Mouse (Mus musculus) liver, embryonic 15.5 days (tissue): ENCODE data around the gene Fam189a1. TPM values are rescaled to one million over a fixed set of nuclear protein-coding genes. Genes with fewer than 3 reads are reported as not detected.

Experiments used
- ATAC-seq: fragments of 200-750 bp; cut with Nextera tagmentation; 2 replicates; pipeline ENCODE4 v1.8.0; 2017; ENCODE audit warnings: moderate number of reproducible peaks, mild to moderate bottlenecking, moderate library complexity; ENCODE audit not compliant: insufficient read depth
- H3K27ac ChIP-seq: fragments of 300-500 bp; sonication (generic); replicated peaks from 2 replicates; pipeline ENCODE4 v1.5.1; 2015; ENCODE audit warnings: mild to moderate bottlenecking, inconsistent platforms
- H3K27me3 ChIP-seq: fragments of 300-500 bp; sonication (generic); 2 replicates; pipeline ENCODE4 v1.6.1; 2015; ENCODE audit warnings: mild to moderate bottlenecking, inconsistent platforms
- H3K36me3 ChIP-seq: fragments of 300-500 bp; sonication (generic); replicated peaks from 2 replicates; pipeline ENCODE4 v1.6.1; 2015; ENCODE audit warnings: moderate library complexity, mild to moderate bottlenecking, inconsistent platforms
- H3K4me1 ChIP-seq: fragments of 300-500 bp; sonication (generic); replicated peaks from 2 replicates; pipeline ENCODE4 v1.6.1; 2015; ENCODE audit warnings: inconsistent platforms
- H3K4me2 ChIP-seq: fragments of 300-500 bp; sonication (generic); 2 replicates; pipeline ENCODE4 v1.6.1; 2015; ENCODE audit warnings: moderate library complexity, mild to moderate bottlenecking, inconsistent platforms
- H3K4me3 ChIP-seq: fragments of 300-500 bp; sonication (generic); replicated peaks from 2 replicates; pipeline ENCODE4 v1.5.1; 2015; ENCODE audit warnings: mild to moderate bottlenecking, inconsistent platforms
- H3K9ac ChIP-seq: fragments of 300-500 bp; sonication (generic); 2 replicates; pipeline ENCODE4 v1.6.1; 2015; ENCODE audit warnings: moderate library complexity, mild to moderate bottlenecking, inconsistent platforms
- H3K9me3 ChIP-seq: fragments of 300-500 bp; sonication (generic); replicated peaks from 2 replicates; pipeline ENCODE4 v1.6.1; 2016; ENCODE audit warnings: inconsistent platforms
- WGBS: fragments of 180-500 bp; shearing (Covaris S2); methylation state at CpG from one replicate; pipeline ENCODE4 v1.1.7; 2015; ENCODE audit warnings: mixed read lengths; ENCODE audit not compliant: insufficient replicate concordance; 5-methylcytosine and 5-hydroxymethylcytosine counted together
- polyA plus RNA-seq: library from polyadenylated mRNA; unstranded; fragments of >200 nt; fragmentation: Nextera tagmentation; extraction: Ambion mirVana; gene quantifications from 2 replicates; pipeline ENCODE4 v1.2.1, GENCODE M21; 2015

The Fam189a1 gene
- polyA plus RNA-seq, 1 experiment from 2014 or later = not detected

DNA sequence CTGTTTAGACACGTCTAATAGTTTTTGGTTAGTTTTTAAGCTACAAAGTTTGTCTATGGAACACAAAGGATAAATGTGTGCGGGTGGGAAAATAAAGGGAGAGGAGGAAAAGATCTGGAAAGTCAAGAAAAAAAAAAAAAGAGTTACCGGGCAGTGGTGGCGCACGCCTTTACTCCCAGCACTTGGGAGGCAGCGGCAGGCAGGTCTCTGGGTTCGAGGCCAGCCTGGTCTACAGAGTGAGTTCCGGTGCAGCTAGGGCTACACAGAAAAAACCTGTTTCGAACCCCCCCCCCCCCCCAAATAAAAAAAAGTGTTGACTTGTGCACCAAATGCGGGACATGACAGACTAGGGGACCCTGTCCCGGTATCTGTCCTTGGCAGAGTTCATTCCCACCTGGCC is 283.1 kb downstream of the Fam189a1 start:
- no peak overlapping the region for H3K27ac ChIP-seq
- peaks cover 24% of the 10 kb centered on the region for H3K4me1 ChIP-seq
- H3K9me3 ChIP-seq = no peaks in the 10 kb centered on the region
- no peaks in the 10 kb centered on the region for H3K36me3 ChIP-seq
- no peak for ATAC-seq
- peak overlapping the region; percentile 89; the same call in 1 of the 2 replicates for H3K9ac ChIP-seq
- H3K4me2 ChIP-seq = peak overlapping the region; percentile 82
- peak overlapping the region; percentile 91 for H3K4me3 ChIP-seq
- H3K27me3 ChIP-seq = no peaks in the 10 kb centered on the region
- WGBS = 34% methylated on average over 11 of the region's 11 CpGs

DNA sequence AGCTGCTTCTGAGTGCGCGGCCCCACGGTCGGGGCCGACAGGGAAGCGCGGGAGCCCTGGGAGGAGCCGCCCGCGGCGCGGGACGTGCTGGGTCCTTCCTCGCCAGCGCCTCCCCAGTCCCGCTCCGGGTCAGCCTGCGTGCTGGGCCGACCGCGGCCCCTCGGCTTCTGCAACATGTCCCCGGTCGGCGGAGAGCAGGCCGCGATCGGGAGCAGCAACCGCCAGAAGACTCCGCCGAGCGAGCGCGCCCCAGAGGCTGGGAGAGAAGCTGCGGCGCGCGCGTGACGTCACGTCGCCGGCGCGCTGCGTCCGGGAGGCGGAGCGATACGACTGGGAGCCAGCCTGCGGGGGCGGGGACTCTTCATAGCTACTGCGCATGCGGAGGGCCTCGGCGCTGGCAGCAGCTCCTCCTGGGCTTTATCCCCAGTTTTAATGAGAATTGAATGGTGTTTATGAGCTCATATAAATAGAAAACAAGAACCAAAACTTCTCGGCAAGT is 283.6 kb downstream of the Fam189a1 start, which contains the start of gene Nsmce3:
Gene Nsmce3, minus strand, starts transcription at position 255 of the 499 bp plus-strand sequence.
- H3K4me3 ChIP-seq = peak within 1 kb of the TSS; percentile 91
- H3K9ac ChIP-seq = peak within 1 kb of the TSS; percentile 89
- peak within 1 kb of the TSS; percentile 82 for H3K4me2 ChIP-seq
- H3K4me1 ChIP-seq = peaks cover 24% of the 10 kb centered on the region
- under 1% methylated on average over 57 of the region's 57 CpGs for WGBS
- peak; percentile 94 for ATAC-seq
- H3K27me3 ChIP-seq = no peaks in the 10 kb centered on the region
- no peaks in the 10 kb centered on the region for H3K36me3 ChIP-seq
- H3K27ac ChIP-seq = peak within 1 kb of the TSS; percentile 91
- H3K9me3 ChIP-seq = no peaks in the 10 kb centered on the region

DNA sequence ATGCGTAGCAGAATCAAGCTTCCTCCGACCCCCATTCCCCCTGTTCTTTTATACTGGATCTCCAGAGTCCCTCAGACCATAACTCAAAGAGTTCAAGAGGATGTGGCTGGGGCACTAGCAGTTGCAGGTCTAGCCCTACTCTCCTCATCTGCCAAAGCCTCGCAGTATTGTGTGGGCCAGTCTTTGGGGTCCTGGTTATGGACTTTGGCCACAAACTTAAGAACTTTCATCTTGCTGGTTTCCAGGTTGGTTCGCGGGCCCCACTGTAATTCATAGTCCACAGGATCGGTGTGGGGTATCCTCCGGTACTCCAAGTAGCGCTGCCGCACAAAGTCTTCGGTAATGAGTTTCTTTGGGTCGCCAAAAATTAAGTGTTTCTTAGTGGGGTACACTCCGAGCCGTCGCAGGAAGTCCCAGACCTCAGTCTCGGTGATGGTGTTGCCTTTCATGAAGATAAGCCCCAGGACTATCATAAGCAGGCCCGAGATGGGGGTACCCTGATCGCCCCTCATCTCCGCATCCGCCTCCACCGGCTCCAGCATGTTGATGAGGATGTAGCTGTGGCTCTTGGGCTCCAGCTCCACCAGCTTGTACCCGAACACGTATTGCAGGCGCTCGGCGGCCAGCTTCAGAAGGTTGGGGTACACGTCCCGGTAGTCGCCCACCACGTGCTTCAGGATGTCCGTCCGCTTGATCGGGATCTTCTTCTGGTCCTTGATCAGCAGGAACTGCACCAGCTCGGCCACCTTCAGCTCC is 284.2 kb downstream of the Fam189a1 start:
- no peaks in the 10 kb centered on the region for H3K9me3 ChIP-seq
- no peaks in the 10 kb centered on the region for H3K36me3 ChIP-seq
- H3K27me3 ChIP-seq = no peaks in the 10 kb centered on the region
- peak overlapping the region; percentile 89 for H3K9ac ChIP-seq
- peak overlapping the region; percentile 91 for H3K27ac ChIP-seq
- peak overlapping the region; percentile 82 for H3K4me2 ChIP-seq
- peaks cover 24% of the 10 kb centered on the region for H3K4me1 ChIP-seq
- 1% methylated on average over 33 of the region's 33 CpGs for WGBS
- peak overlapping the region; percentile 91 for H3K4me3 ChIP-seq
- ATAC-seq = peak; percentile 50

DNA sequence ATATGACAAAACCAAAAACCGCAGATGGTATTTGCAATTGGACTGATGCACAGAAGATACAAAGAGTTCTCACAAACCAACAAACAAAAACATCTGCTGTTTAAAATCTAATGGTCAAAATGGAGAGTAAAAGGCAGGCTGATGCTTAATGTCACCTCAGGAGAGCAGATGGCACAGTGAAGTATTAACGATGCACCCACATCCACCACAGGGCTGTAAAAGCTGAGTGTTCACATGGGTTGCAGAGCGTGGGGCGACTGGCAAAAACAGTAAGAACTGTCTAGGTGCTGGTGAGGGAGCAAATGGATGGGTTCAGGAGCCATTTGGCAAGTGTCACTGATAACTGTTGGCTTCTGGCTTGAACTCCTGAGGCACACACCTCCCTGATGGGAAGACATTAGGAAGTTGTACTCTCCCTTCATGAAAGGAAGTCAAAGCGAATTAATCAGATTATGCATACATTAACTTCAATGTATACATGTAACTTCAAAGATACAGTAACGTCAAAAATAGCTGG is 286.8 kb downstream of the Fam189a1 start:
- no peaks in the 10 kb centered on the region for H3K27me3 ChIP-seq
- ATAC-seq = no peak
- 79% methylated on average over 6 of the region's 6 CpGs for WGBS
- H3K4me2 ChIP-seq = peak overlapping the region; percentile 82
- no peaks in the 10 kb centered on the region for H3K36me3 ChIP-seq
- H3K9ac ChIP-seq = no peak overlapping the region
- H3K9me3 ChIP-seq = no peaks in the 10 kb centered on the region
- peaks cover 24% of the 10 kb centered on the region for H3K4me1 ChIP-seq
- H3K4me3 ChIP-seq = no peak overlapping the region; the same call in 1 of the 2 replicates
- H3K27ac ChIP-seq = no peak overlapping the region

DNA sequence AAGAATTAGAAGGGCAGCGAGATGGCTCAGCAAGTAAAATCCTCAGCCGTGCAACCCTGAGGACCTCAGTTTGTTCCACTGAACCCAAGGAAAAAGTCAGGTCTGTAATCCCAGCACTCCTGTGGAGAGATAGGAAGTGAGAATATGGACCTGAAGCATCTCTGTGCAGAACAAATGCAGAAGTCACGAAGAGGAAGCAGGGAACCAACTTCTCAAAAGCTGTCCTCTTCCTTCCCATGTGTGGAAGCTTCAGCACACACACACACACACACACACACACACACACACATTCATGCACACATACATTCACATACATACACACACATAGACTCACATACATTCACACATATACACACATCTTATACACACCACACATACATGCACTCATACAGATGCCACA is 292.8 kb downstream of the Fam189a1 start:
- H3K4me1 ChIP-seq = no peaks in the 10 kb centered on the region
- WGBS = 46% methylated on average over 3 of the region's 3 CpGs
- no peak overlapping the region for H3K9ac ChIP-seq
- no peak overlapping the region for H3K4me3 ChIP-seq
- no peak overlapping the region for H3K4me2 ChIP-seq
- no peak overlapping the region for H3K27ac ChIP-seq
- H3K9me3 ChIP-seq = no peaks in the 10 kb centered on the region
- no peaks in the 10 kb centered on the region for H3K27me3 ChIP-seq
- H3K36me3 ChIP-seq = no peaks in the 10 kb centered on the region
- no peak for ATAC-seq

DNA sequence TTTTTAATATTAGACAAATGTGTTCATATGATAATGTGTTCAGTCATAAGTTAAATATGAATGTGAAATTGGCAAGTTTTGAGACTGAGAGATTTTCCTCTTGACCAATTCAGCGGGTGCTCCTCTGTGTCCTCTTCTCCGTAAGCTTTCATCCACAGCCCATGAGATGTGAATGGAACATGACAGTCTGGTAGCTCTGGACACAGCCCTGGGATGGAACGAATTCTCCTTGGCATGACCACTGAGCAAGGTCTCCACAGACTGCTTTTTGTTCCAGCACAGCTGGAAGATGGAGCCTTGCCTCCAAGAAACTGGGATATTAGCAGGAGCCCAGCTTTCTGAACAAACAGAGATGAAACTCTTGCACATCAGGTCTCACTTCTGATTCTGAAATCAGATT is 293.4 kb downstream of the Fam189a1 start:
- no peak overlapping the region for H3K4me2 ChIP-seq
- 49% methylated on average over 3 of the region's 3 CpGs for WGBS
- no peak overlapping the region for H3K27ac ChIP-seq
- no peaks in the 10 kb centered on the region for H3K9me3 ChIP-seq
- H3K4me1 ChIP-seq = no peaks in the 10 kb centered on the region
- no peaks in the 10 kb centered on the region for H3K36me3 ChIP-seq
- no peak overlapping the region for H3K4me3 ChIP-seq
- no peak for ATAC-seq
- H3K27me3 ChIP-seq = no peaks in the 10 kb centered on the region
- H3K9ac ChIP-seq = no peak overlapping the region

DNA sequence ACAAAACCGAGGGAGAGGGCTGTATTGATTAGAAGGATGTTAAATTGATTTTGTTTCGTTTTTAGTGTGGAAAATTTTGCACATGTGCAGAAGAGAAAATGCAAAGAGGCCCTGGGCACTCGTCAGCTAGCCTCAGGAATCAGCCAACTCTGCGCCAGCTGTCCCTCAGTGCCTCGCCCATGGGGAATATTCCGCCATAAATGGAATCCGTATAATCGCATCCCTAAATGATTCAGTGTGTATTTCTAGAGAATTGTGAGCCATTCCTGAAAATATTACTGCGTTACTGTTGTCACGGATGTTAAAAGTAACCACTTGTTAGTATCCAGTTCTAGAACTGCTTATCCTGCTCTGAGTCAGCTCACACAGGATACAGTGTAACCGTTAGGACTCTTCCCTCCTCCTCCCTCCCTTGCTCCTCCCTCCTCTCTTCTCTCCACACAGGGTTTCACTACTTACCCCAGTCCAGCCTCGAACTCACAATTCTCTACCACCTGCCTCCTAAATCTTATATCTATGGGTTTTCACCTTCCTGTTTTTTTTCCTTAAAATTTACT is 299.8 kb downstream of the Fam189a1 start:
- no peak overlapping the region for H3K4me2 ChIP-seq
- ATAC-seq = no peak
- no peaks in the 10 kb centered on the region for H3K4me1 ChIP-seq
- no peak overlapping the region for H3K9ac ChIP-seq
- 61% methylated on average over 12 of the region's 12 CpGs for WGBS
- no peaks in the 10 kb centered on the region for H3K27me3 ChIP-seq
- no peaks in the 10 kb centered on the region for H3K36me3 ChIP-seq
- no peak overlapping the region for H3K4me3 ChIP-seq
- no peak overlapping the region for H3K27ac ChIP-seq
- H3K9me3 ChIP-seq = no peaks in the 10 kb centered on the region

DNA sequence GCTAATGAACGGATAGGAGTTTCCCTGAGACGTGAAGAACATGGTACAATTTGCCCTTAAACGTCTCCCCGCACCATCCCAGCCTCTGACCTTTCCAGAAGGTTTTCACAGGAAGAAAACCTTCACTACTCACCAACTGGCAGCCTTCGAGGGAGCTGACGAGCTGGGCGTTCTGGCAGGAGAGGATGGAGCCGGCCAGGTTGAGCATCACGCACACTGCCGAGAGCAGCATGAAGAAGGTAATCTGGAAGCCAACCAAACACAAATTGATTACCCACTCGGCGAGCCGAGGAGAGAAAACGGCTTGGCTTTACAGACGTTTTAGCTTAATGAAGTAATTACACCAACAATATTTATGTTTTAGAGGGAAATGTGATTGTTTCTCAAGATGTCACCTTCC is 300.4 kb downstream of the Fam189a1 start:
- no peaks in the 10 kb centered on the region for H3K27me3 ChIP-seq

DNA sequence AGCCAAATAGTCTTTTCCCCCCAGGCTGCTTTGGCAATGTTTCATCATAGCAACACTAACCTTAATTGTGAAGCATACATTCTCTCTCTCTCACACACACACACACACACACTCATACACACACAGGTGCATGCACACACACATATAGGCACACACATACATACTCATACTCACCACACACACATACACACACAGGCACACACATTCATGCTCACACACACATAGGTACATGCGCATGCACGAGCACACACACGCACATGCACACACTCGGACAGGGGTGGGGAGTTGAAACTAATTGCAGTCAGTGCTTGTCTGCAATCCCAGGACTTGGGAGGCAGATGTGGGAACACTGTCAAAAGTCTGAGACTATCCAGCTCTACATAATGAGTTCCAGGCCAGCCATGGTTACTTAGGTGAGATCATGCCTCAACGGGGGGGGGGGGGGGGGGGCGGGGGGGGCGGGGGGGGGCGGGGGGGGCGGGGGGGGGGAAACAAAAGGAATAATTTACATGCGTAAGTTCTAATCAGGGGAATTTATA is 300.9 kb downstream of the Fam189a1 start:
- Histone ChIP-seq H3K4me3 (no peak overlapping the region), H3K36me3 (no peaks in the 10 kb centered on the region)

More for the DNA sequence above, 300.4 kb downstream of the Fam189a1 start:
- H3K36me3 ChIP-seq = no peaks in the 10 kb centered on the region
- no peak overlapping the region for H3K9ac ChIP-seq
- WGBS = 56% methylated on average over 15 of the region's 15 CpGs
- no peak overlapping the region for H3K27ac ChIP-seq
- no peak overlapping the region for H3K4me3 ChIP-seq
- no peaks in the 10 kb centered on the region for H3K9me3 ChIP-seq
- no peak overlapping the region for H3K4me2 ChIP-seq
- ATAC-seq = no peak
- no peaks in the 10 kb centered on the region for H3K4me1 ChIP-seq

DNA sequence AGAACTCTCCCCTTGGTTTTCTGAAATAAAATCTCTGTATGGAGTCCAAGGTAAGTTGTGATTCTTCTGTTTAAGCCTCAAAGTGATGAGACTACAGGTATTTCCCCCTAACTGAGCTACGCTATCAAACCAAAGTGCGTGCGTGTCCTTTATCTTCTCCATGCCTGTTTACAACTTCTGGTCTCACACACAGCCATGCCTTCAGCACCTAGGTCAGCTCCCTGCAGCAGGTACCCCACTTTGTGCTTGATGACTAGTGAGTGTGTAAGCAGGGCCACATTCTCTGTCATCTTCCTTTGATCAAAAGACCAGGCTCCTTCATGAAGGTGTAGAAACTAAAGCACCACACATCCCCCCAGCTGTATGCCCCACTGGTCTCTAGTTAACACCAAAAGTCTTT is 305.6 kb downstream of the Fam189a1 start:
- H3K36me3 ChIP-seq = no peaks in the 10 kb centered on the region

More for the DNA sequence above, 300.9 kb downstream of the Fam189a1 start:
- Histone ChIP-seq H3K27ac (no peak overlapping the region), H3K9me3 (no peaks in the 10 kb centered on the region), H3K9ac (no peak overlapping the region), H3K4me2 (no peak overlapping the region), H3K27me3 (no peaks in the 10 kb centered on the region), H3K4me1 (no peaks in the 10 kb centered on the region)
- WGBS = 69% methylated on average over 5 of the region's 10 CpGs
- ATAC-seq = no peak

DNA sequence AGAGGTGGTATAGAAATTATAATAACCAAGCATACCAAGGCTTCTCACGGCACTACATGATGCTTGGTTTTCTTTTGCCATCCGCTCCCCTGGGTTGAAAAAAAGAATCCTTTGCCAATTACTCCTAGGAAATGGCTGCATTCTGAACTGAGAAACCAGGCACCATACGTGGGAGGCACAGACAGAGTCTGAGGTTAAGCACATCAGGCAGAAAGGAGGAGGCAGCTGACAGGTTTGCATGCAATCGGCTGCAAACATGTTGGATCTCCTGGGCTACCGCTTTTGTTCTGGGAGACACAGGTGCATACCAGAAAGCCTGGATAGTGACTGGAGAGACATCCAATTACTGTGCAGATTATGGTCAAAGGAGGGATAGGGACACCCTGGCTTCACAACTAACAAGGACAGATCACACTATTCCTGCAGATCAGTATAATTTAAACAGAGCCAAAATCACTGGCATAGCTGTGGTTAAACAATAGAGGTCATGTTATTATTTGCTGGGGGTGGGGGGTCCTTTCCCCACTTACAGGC is 308.9 kb downstream of the Fam189a1 start:
- Histone ChIP-seq H3K4me1 (no peaks in the 10 kb centered on the region), H3K9me3 (no peaks in the 10 kb centered on the region), H3K27me3 (no peaks in the 10 kb centered on the region), H3K27ac (no peak overlapping the region), H3K9ac (no peak overlapping the region), H3K4me2 (no peak overlapping the region), H3K4me3 (no peak overlapping the region), H3K36me3 (no peaks in the 10 kb centered on the region)
- ATAC-seq = no peak
- WGBS = 64% methylated on average over 5 of the region's 5 CpGs

More for the DNA sequence above, 305.6 kb downstream of the Fam189a1 start:
- Histone ChIP-seq H3K27me3 (no peaks in the 10 kb centered on the region), H3K27ac (no peak overlapping the region), H3K4me3 (no peak overlapping the region), H3K4me2 (no peak overlapping the region), H3K4me1 (no peaks in the 10 kb centered on the region), H3K9me3 (no peaks in the 10 kb centered on the region), H3K9ac (no peak overlapping the region)
- no peak for ATAC-seq
- 43% methylated on average over 3 of the region's 3 CpGs for WGBS
